Mouse (Mus musculus): ENCODE results near the gene Tas2r125. TPM values are rescaled to one million over a fixed set of nuclear protein-coding genes. Genes with fewer than 3 reads are reported as not detected.

Gene Tas2r125
- not detected in 2 replicates for polyA plus RNA-seq (2012; rRNA removed; ENCODE audit: low replicate concordance)

DNA sequence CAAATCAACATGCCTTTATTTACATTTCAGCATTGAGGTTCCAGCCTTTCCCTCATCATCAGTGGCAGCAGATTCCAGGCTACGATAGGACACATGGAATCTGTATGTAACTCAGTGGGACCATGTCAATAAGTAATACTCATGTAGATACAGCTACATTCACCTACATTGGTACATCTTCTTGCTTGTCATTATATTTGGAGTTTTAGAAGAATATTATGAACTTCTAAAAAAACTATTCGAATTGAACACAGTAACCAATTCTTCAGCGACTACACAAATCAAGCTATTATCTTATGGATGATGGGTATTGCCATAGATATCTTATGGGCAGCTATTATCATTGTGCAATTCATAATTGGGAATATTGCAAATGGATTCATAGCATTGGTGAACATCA, at the start of gene Tas2r125:
Tas2r125 (plus strand) TSS at position 301 of the 400 bp plus-strand sequence.

GRCm38 (mm10) chr6:132867708-132868107, 41.7 kb upstream of the Tas2r125 start, which contains the start of gene Tas2r110:
Tas2r110 (plus strand) TSS chr6:132868008.

GRCm38 (mm10) chr6:132892711-132893110, 16.7 kb upstream of the Tas2r125 start, which contains the start of gene Tas2r113:
Tas2r113 (plus strand) TSS chr6:132893011.

DNA sequence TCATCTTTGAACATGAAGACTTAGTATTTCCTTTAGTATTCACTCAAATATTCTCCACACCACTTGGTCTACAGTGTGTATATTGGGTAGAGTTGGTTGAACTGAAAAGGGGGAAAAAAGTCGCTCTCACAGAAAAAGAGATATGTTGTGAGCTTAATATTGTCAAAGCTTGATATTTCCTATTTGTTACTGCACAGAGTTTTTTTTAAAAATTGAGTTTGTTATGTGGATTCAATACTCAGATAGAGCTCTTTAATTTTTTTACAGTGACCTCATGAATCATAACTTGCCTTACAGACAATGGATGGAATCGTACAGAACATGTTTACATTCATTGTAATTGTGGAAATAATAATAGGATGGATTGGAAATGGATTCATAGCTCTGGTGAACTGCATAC, 41.4 kb downstream of the Tas2r125 start, which contains the start of gene Tas2r129:
Tas2r129 (plus strand) TSS at position 301 of the 400 bp plus-strand sequence.

DNA sequence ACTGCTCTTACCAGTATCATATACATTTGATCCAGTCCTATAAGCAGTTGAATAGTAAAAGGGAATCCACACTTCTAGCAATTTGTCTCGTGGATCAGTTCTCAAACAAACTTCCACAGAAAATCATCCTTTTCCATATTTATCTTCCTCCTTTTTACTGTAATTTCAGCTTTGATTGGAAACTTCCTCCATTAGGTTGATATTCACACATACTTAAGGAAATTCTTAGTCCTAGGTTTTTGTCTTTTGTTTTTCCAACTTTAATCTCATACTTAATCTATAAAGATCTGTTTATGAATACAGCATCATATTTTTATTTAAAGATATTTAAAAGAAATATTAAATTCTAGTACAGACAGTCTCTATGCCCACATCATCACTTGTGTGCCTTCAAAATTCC, 48.4 kb downstream of the Tas2r125 start, which contains the start of gene Tas2r131:
Tas2r131 (minus strand) TSS at position 101 of the 400 bp plus-strand sequence.

Other genes starting within 250 kb of the Tas2r125 start
- not detected in 2 replicates for gene Tas2r121, start 208.6 kb upstream of the Tas2r125 start, polyA plus RNA-seq (2012; rRNA removed; ENCODE audit: low replicate concordance)
- gene Tas2r122, start 197.7 kb upstream of the Tas2r125 start, polyA plus RNA-seq (2012; rRNA removed; ENCODE audit: low replicate concordance), result not detected in 2 replicates
- not detected in 2 replicates for gene Tas2r115, start 171.6 kb upstream of the Tas2r125 start, polyA plus RNA-seq (2012; rRNA removed; ENCODE audit: low replicate concordance)
- not detected in 2 replicates for gene Tas2r124, start 154.9 kb upstream of the Tas2r125 start, polyA plus RNA-seq (2012; rRNA removed; ENCODE audit: low replicate concordance)
- gene Tas2r102, start 147.5 kb upstream of the Tas2r125 start, polyA plus RNA-seq (2012; rRNA removed; ENCODE audit: low replicate concordance), result not detected in 2 replicates
- gene Tas2r136, start 131.5 kb upstream of the Tas2r125 start, polyA plus RNA-seq (2012; rRNA removed; ENCODE audit: low replicate concordance), result not detected in 2 replicates
- not detected in 2 replicates for gene Tas2r117, start 106.8 kb upstream of the Tas2r125 start, polyA plus RNA-seq (2012; rRNA removed; ENCODE audit: low replicate concordance)
- not detected in 2 replicates for gene Tas2r123, start 62.5 kb upstream of the Tas2r125 start, polyA plus RNA-seq (2012; rRNA removed; ENCODE audit: low replicate concordance)
- not detected in 2 replicates for gene Tas2r116, start 54.2 kb upstream of the Tas2r125 start, polyA plus RNA-seq (2012; rRNA removed; ENCODE audit: low replicate concordance)
- not detected in 2 replicates for gene Tas2r110, start 41.6 kb upstream of the Tas2r125 start, polyA plus RNA-seq (2012; rRNA removed; ENCODE audit: low replicate concordance)
- not detected in 2 replicates for gene Tas2r113, start 16.6 kb upstream of the Tas2r125 start, polyA plus RNA-seq (2012; rRNA removed; ENCODE audit: low replicate concordance)
- not detected in 2 replicates for gene Tas2r129, start 41.5 kb downstream of the Tas2r125 start, polyA plus RNA-seq (2012; rRNA removed; ENCODE audit: low replicate concordance)
- not detected in 2 replicates for gene Tas2r131, start 48.3 kb downstream of the Tas2r125 start, polyA plus RNA-seq (2012; rRNA removed; ENCODE audit: low replicate concordance)
- gene Tas2r109, start 71.3 kb downstream of the Tas2r125 start, polyA plus RNA-seq (2012; rRNA removed; ENCODE audit: low replicate concordance), result not detected in 2 replicates
- gene Tas2r103, start 127.5 kb downstream of the Tas2r125 start, polyA plus RNA-seq (2012; rRNA removed; ENCODE audit: low replicate concordance), result not detected in 2 replicates
- gene Tas2r140, start 146.2 kb downstream of the Tas2r125 start, polyA plus RNA-seq (2012; rRNA removed; ENCODE audit: low replicate concordance), result not detected in 2 replicates
- gene Smim10l1, start 195.3 kb downstream of the Tas2r125 start, polyA plus RNA-seq (2012; rRNA removed; ENCODE audit: low replicate concordance), result 81.8 and 274 TPM in 2 replicates